Mouse (Mus musculus): ENCODE results near the gene Atg5.
"Not testable (repeated sequence)": the region's sequence is repeated elsewhere in the genome, so short reads cannot be mapped to it uniquely, and the experiment has no call there.

Gene Atg5

DNA sequence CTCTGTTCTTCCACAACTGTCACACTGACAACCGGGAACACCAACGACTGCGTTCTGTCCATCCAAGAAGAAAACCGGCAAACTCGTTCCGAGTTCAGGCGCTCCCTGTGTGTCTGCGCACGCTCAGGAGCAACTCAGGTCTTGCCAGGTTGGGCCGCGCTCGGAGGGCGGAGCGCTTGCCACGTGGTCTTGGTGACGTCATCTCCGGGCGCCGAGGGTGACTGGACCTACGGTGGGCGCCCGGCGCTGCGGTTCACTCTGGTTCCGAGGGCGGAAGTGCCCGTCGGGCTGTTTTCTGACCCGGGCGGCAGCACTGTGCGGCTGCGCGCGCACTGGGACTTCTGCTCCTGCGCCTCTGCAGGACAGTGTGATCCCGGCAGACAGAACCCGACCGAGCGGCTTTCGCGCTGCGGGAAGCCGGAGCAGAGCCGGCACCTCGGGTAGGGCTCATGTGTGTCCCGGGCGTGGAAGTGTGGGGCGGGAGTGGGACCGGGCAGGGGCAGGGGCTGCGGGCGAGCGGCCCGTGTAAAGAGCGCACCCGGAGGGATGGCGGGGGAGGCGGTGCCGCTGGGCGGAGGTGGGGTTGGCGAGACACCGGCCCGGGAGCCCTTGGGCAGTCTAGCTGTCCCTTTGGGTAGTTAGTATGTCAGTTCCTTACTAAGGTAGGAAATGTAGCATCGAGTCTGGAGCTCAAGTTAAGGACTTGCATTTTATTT is at the start of gene Atg5:
Atg5 (plus strand) TSS at position 214 of the 716 bp plus-strand sequence.
- peak; percentile 99 for DNase-seq (ENCODE audit: extremely low read depth, insufficient read length, low spot score)

DNA sequence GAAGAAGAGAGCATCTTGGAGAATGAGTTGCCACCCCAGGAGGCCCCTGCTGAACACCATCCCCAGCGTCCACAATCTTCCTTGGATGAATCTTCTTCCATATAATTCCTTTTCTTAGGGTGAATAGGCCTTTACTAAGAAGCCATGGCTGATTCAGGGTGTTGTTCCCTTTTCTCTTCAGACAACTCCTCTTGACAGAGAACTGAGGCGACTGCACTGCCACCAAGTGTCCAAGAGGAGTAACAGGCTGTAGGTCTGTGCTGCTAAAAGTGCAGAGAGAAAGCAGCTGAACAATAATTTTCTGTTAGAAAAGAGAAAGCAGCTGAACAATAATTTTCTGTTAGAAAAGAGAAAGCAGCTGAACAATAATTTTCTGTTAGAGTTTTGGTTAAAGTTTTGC is 49.1 kb upstream of the Atg5 start:
- DNase-seq (ENCODE audit: extremely low read depth, insufficient read length, low spot score) = not testable (repeated sequence)

DNA sequence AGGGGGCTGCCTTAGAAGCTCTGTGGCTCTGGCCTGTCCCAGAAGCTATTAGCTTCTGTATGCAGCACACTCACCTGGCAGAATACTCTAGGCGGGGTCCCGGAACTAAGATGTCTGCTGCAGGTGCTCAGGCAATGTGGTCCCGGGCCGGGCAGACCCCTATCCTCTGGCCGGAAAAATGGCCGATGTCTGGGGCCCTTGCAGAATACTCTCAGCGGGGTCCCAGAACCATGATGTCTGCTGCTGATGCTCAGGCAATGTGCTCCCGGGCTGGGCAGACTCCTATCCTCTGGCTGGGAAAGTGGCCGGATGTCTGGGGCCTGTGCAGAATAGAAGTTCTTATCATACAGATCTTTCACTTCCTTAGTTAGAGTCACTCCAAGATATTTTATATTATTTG is 43.8 kb upstream of the Atg5 start:
- DNase-seq (ENCODE audit: extremely low read depth, insufficient read length, low spot score) = no peak

DNA sequence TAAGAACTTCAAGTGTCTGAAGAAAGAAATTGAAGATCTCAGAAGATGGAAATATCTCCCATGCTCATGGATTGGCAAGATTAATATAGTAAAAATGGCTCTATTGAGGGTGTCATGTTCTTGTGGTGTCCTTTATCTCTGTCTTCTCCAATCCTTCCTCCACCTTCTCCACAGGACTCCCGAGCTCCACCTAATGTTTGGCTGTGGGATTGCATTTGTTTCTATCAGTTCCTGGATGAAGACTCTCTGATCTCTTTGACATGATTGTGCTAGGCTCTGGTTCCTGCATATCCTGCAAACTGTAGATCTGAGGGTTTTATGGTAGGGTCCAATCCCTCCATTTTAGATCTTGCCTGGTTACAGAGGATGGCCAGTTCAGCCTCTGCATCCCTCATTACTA is 34.8 kb upstream of the Atg5 start:
- DNase-seq (ENCODE audit: extremely low read depth, insufficient read length, low spot score) = not testable (repeated sequence)

DNA sequence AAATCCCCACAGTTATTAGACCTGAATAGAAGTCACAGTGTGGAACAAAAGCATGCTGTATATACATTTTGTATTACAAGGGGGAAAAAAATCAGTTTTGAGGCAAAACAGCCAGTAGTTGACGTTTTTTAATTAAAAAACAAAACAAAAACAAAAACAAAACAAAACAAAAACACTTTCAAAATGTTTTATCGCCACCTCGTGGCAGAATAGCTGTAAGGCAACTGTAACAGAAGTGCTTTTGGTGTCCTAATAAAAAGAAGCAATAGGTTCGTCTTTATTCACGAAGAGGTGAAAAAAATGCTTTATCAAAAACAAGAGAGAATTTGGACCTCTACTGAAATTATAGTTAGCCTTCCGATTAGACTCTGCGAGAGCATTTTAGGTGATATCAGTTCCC is 32.9 kb upstream of the Atg5 start:
- DNase-seq (ENCODE audit: extremely low read depth, insufficient read length, low spot score) = not testable (repeated sequence)

DNA sequence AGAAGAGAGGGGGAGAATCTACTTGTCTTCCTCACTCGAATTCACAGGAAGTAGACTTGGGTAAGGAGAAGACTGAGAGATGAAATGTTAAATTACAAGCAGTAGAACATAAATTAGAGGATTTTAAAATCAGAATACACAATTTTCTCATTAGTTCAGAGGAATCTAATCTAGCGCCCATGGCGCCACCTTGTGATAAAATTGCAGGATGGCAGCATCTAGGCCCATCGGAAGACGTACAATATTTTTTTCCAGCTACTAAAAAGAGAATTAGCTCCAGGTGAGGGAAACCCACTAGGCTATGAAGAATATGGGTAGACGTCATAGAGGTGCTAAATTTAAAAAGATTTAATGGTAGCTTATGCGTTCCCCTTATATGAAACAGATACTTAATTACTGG is 11.5 kb upstream of the Atg5 start:
- DNase-seq (ENCODE audit: extremely low read depth, insufficient read length, low spot score) = no peak

DNA sequence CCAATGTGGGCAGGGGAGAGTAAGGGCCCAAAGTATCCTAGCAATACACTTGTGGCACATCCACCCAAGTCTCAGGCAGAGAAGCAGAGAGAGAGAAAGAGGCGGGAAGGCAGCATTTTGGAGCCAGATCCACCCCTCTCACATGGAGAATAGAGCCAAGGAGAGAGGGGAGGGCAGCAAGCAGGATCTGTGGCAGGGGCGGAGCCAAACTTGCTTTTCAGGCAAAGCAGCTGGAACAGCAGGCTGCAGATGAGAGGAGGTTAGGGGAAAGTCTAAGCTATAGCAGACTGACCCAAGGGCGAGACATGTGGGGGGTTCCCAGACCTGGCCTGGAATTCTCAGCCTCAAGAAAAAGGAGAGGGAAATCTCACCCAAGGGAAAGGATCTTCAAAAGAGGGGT is 2.3 kb upstream of the Atg5 start:
- no peak for DNase-seq (ENCODE audit: extremely low read depth, insufficient read length, low spot score)

DNA sequence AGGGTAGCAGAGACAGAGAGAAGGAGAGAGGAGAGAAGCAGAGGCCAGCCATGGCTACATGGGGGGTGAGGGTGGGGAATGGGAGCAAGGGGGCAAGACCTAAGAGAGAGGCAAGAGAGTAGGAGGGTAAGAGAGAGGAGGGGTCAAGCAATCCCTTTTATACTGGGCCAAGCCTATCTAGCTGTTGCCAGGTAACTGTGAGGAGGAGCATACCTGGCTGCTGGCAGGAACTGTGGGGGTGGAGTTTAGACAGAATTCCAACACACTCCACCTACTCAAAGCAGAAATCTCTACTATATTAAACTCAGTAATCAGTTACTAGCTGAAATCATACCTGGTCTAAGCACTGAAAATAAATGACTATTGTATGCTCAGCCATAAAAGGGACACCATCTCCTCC is 1.6 kb upstream of the Atg5 start:
- DNase-seq (ENCODE audit: extremely low read depth, insufficient read length, low spot score) = no peak

DNA sequence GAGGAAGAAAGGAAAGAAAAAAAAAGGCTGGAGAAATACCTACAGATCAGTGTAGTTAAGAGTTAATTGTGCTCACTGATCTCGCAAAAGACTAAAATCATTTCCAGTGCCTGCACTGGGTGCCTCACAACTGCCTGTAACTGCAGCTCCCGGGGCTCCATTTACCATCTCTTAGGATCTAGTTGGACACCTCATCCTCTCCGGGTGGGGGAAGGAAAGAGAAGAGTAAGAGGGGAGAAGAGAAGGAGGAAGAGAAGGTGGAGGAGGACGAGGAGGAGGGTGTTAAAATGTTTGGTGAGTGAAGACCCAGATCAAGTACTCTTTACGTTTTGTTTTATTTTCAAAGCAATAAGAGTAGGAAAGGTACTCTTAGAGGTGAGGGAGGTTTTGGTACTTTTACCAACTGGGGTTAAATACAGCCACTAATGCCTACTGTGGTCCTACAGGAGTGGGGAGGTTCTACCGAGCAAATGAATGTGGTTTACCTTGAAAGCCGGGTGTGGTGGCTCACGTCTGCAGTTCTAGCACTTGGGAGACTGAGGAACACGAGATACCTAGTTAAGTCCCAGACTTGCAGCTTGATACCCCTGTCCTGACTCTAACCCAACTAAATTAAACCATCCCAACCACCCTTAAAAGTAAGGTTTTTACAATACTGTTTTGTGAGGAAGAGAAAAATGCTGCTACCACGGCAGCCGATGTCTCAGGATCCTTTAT is 574 bp upstream of the Atg5 start:
- no peak for DNase-seq (ENCODE audit: extremely low read depth, insufficient read length, low spot score)

DNA sequence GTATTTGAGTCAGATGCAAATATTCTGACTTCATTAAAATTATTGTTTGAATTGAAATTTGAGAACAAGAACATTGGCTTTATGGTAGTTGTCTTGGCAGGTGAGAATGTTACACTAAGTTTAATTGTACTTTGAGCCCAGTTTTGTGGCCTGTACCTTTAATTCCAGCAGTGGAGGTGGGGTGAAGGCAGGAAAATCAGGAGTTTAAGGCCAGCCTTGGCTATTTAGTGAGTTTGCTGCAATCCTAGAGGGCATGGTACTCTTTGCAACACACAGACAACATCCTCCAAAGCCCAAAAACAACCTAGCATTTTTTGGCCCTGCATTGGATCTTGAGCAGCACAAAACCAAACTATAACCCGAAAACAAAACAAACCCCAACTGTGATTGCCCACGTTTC is 1.1 kb downstream of the Atg5 start:
- DNase-seq (ENCODE audit: extremely low read depth, insufficient read length, low spot score) = no peak

DNA sequence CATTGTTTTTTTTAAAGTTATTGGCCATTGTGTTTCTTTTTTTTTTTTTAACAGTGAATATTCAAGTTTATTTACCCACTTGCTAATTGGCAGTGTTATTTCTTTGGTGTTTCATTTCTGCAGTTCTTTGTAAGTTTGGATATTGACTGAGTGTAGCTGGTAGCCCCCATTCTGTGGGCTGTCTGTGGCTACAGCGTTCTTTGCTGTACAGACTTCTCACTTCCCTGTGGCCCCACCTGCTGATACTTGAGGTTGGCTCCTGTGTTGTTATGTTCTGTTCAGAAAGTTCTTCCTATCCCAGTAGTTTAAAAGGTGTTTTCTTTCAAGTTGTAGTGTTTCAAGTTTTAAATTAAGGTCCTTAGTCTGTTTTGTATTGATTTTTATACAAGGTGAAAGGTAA is 14.2 kb downstream of the Atg5 start:
- DNase-seq (ENCODE audit: extremely low read depth, insufficient read length, low spot score) = no peak

DNA sequence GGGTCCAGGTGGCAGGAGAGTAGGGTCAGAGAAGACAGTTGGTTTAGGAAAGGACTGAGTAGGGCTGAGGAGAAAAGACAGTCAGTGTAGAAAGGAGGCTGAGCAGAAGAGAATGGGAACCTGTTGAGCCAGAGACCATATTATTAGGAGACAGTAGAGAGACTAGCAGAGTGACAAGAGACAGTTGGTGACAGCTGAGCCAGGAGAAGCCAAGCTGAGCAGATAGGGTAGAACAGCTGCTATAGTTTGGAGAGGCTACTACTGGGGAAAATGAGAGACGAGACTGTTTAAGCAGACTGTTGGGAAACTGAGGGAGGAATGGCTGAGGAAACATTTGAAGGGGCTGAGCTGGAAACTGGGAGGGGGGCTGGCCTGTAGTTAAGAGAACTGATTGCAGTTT is 16.9 kb downstream of the Atg5 start:
- DNase-seq (ENCODE audit: extremely low read depth, insufficient read length, low spot score) = no peak

DNA sequence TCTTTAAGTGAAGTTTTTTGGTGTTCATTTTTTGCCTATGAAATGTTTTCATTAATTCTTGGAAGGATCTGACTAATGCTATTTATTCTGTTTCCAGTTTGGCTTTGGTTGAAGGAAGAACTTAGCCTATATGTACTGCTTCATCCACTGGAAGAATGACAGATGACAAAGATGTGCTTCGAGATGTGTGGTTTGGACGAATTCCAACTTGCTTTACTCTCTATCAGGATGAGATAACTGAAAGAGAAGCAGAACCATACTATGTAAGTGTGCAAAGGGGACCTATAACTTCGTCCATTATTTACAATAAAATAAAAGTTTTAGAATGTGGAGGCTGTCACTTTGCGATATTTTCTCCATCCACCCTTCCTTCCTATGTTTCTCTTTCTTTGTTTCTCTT is 17.8 kb downstream of the Atg5 start:
- DNase-seq (ENCODE audit: extremely low read depth, insufficient read length, low spot score) = no peak

DNA sequence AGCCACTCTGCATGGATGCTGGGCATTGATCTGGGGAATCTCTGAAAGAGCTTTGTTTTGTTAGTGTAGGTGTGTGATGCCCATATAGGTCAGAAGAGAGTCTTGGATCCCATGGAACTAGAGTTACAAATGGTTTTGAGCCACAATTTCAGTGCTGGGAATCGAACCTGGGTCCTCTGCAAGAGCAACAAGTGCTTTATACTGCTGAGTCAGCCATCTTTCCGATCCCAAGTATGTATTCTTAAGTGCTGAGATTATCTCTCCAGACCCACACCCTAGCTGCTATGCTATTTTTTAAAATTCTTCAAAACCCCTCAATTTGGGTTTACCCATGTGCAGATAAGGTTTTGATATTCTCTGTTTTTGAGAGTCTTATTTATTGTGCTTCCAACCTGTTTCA is 22.7 kb downstream of the Atg5 start:
- no peak for DNase-seq (ENCODE audit: extremely low read depth, insufficient read length, low spot score)

DNA sequence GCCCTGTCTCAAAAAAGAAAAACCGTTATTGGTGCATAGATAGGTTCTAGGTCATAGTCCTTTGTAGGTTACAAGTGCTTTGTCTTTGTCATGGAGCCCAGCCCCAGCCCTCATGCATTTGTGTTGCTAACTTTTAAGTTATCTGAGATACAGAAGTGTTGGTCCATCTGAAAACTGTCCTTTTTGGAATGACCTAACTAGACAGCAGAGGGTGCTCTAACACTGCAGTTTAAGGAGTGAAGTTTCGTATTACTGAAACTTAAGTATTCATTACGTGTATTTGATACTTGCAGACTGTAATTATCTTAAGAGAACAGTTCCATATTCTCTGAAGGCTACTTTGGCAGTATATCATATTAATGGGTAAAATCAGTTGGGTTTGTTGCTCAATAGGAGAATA is 24.0 kb downstream of the Atg5 start:
- DNase-seq (ENCODE audit: extremely low read depth, insufficient read length, low spot score) = no peak

DNA sequence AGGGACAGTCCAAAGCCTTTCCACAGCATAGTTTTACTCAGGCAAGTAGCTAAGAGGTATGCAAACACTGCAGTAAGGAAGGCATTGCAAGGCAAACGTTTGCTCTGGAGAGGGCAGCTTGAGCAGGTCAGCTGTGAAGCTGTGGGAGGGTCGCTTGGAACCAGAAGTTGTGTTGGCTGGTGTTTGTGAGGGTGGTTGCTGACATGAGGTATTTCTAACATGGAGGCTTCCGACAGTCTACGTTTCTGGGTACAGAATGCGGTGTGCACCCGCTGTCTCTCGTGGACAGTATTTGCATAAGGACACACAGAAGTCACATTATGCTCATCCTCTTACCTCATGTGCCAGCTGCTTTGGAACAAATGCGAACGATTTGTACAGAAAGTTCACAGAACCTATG is 31.0 kb downstream of the Atg5 start:
- DNase-seq (ENCODE audit: extremely low read depth, insufficient read length, low spot score) = no peak

DNA sequence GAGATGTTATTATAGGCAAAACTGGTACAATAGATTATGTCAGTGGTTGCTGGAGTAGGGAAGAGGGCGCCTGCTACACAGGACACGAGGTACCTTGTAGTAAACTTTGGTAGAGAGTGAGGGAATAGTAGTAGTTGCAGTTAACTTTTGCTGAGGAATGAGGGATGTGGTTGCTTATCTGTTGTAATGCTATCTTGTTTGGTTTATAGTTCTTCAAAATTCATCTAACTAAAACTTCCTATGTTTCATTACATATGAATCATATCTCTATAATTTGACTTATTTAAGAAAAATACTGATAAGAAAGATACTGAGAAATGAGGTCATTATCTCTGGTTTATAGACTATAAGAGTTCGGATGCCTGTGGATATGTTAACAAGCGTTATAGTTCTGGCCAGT is 31.9 kb downstream of the Atg5 start:
- DNase-seq (ENCODE audit: extremely low read depth, insufficient read length, low spot score) = no peak

DNA sequence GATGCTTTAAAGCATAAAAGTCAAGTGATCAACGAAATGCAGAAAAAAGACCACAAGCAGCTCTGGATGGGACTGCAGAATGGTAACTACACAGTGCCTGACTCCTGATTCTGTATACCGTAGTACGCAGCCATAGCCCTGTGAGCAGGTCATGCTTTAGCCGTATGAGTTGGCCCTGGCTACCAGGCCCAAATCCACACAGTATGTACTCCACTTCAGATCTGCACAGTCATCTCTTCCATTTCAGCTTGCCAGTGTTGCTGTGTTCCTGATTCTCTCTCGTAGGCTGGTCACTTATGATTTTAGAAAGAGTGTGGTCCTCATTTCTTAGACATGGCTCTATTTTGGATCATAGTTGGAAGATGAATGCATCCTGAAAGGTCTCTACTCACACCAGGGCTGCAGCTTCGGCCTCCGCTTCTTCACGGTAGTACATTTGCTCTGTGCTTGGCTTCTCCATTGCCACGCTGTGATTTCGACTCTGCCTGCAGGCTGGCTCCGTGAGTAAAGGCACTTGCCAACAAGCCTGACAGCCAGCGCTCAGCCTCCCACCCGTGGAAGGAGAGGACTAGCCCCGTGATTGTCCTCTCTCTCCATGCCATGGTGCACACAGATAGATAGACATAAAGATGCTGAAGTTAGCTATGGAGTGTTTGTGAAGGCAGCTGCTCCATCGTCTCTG is 35.6 kb downstream of the Atg5 start:
- DNase-seq (ENCODE audit: extremely low read depth, insufficient read length, low spot score) = no peak

DNA sequence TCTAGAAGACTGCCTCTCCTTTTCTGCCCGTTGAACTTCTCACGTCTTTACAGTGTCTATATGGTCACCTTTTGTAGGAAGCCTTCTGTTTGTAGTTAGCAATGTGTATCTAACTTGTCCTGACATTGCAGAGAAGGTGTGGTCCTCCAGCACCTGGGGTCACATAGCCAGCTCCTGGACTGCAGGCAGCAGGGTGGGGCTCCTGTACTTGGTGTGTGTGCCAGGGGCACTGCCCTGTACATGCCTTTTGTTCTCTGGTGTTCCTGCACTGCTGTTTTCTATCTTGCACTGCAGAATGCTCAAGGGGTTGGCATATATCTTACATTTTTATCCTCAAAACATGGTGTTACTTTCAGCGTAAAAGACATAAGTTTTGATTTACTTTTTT is 36.2 kb downstream of the Atg5 start:
- DNase-seq (ENCODE audit: extremely low read depth, insufficient read length, low spot score) = no peak

DNA sequence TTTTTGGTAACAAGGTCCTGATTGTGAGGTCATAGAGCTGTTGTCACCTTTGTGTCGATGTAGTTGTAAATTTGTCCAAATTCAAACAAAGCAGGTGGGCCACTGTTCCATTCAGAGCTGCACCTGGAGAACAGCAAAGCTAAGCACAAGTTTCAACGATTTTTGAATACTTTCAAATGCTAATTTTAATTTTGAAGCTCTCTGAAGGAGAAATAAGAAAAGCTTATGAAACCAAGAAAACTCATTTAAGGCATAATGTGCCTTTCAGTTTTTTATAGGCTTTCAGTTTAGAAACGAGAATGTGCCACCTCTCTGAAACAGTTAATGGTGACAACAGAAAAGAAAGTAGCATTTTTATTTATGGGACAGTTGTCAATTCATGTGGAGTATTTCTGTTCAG is 36.7 kb downstream of the Atg5 start:
- DNase-seq (ENCODE audit: extremely low read depth, insufficient read length, low spot score) = no peak

DNA sequence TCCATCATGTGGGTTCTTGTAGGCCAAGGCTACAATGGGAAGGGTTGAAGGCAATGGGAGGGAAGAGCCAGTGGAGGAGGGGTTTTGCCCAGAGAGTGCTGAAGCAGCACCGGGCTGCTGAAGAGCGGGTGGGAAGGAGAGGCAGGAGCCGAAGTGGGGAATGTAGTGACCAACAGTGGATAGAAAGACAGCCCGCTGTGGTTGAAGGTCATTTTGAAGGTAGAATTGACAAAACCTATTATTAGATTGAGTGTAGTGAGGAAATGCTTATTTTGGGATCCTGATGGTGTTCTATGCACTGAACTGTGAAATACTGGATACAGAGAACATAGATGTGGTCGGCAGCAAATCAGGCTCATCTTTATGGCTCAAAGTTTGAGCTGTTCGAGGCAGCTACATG is 38.1 kb downstream of the Atg5 start:
- DNase-seq (ENCODE audit: extremely low read depth, insufficient read length, low spot score) = no peak

DNA sequence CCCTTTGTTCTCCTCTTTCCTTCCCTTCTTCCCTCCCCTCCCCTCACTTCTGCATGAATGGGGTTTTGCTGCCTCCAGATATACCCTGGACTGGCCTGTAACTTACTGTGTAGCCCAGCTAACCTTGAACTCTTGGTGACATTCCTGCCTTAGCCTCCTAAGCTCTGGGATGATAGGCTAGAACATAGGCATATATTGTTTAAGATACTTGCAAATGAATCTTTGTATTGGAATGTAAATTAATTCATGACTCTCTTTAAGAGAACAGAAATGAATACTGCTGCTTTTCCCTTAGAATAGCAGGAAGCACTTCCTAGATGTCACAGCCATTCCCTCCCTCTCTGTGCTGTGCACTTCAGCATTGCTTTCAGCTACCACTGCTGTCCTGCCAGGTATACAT is 40.1 kb downstream of the Atg5 start:
- DNase-seq (ENCODE audit: extremely low read depth, insufficient read length, low spot score) = no peak
